Mouse (Mus musculus): ENCODE results near the gene Vcpkmt.
A peak's percentile ranks its signal among the peaks of the same experiment; 100 is the strongest.

The Vcpkmt gene

GRCm38 (mm10) chr12:69538362-69538950 is 44.4 kb downstream of the Vcpkmt start:
- peak; percentile 24 for DNase-seq (ENCODE audit: low read depth, low spot score)

- DNase-seq (ENCODE audit: low read depth, low spot score), result peak; percentile 68
These were observed 45.0 kb downstream of the Vcpkmt start for GRCm38 (mm10) chr12:69537675-69538361.

DNA sequence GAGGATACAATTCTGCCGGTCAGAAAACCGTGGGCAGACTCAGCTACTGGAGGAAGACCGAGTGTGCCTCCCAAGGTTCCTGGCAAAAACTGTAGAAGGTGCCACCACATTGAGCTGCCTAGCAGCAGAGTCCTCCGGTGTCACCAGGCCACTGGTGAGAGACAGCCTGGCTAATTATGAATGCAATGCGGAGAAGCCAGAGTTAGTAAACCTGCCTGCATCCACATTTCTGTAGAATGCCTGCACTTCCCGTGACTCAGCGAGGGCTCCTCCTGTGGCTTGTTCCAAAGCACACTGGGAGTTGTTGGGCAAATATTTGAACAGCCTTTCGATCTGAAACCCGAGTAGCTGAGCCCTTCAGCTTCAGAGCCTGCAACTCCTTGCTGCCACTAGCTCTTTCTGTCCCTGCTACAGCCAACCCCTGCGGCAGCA is 45.6 kb downstream of the Vcpkmt start:
- DNase-seq (ENCODE audit: low read depth, low spot score), result no peak

DNA sequence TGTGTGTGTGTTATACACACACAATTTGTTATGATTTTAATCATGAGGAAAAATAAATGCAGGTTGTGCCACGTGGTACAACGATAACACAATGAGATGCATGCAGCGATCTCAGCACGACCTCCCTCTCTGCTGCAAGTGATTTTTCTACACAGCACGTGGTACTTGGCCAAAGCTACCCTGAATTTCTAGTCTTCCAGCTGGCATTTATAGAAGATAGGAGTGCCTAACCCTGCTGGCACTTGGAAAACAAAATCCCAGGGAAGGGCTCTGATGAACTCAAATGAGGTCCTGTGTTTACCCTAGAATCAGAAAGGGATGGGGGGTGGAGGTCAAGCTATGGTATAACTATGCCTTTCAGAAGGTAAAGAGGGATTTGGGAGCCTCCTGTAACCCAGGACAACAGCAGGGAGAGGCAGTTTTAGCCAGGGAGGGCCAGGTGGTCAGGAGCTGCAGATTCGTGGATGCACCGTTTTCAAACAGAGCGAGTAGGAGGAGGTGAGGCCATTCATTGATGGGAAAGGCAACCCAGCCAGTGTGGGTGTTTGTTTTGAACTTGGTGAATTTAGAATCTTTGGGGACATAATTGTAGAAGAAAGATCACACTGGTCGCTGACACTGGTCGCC is 46.1 kb downstream of the Vcpkmt start:
- DNase-seq (ENCODE audit: low read depth, low spot score), result no peak

- peak; percentile 44 for DNase-seq (ENCODE audit: low read depth, low spot score)
These were observed 49.6 kb downstream of the Vcpkmt start for GRCm38 (mm10) chr12:69533237-69533636.

- no peak for DNase-seq (ENCODE audit: low read depth, low spot score)
These were observed 50.3 kb downstream of the Vcpkmt start for GRCm38 (mm10) chr12:69532530-69532929.

DNA sequence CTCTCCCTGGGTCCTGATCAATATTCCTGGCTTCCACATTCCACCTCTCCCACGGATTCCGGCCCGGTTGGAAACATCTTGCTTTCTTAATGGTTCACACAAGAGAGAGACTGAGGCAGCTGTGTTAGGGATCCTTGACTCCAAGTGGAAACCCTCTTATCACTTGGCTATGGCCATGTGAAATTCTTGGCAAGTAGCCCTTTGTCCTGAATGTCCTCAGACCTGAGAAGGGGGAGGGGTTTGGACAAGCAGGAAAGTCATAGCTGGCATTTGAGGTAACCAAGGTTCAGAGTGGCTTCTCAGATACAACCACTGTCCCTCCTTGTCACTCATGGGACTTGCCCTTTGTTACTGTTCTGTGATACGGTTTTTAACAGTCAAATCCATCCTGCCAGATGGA is 50.7 kb downstream of the Vcpkmt start:
- no peak for DNase-seq (ENCODE audit: low read depth, low spot score)

DNA sequence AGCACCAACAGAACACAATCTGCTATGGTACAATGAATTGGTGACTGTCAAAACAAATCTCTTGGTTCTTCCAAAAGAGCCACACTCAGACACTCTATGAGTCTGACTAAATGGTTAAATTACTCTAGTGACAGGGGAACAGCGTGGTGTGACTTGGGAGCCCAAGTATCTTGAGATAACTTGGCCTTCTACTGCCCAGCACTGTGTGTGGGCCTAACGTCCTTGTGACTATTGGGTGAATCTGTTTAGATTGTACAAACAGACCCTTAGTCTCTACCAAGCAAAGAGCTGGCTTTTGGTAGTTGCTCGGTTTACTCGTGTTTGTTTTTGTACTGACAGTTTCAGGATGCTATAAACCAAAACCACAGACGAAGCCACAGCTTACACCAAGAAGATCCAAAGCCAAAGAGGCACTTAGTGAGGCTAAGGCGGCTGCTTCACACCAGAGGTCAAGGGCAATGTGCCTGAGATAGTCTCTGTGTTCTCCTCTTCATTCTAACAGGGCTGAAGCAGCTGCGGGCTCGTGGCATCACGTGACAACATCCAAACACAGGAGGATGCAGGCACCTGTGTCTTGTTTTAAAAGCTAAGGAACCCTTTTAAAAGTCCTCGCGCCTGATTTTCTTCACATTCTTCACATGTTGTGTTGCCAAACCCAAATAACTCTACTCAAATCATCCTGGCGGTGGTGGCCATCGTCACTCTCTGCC is 53.0 kb downstream of the Vcpkmt start:
- DNase-seq (ENCODE audit: low read depth, low spot score), result peak; percentile 49

DNA sequence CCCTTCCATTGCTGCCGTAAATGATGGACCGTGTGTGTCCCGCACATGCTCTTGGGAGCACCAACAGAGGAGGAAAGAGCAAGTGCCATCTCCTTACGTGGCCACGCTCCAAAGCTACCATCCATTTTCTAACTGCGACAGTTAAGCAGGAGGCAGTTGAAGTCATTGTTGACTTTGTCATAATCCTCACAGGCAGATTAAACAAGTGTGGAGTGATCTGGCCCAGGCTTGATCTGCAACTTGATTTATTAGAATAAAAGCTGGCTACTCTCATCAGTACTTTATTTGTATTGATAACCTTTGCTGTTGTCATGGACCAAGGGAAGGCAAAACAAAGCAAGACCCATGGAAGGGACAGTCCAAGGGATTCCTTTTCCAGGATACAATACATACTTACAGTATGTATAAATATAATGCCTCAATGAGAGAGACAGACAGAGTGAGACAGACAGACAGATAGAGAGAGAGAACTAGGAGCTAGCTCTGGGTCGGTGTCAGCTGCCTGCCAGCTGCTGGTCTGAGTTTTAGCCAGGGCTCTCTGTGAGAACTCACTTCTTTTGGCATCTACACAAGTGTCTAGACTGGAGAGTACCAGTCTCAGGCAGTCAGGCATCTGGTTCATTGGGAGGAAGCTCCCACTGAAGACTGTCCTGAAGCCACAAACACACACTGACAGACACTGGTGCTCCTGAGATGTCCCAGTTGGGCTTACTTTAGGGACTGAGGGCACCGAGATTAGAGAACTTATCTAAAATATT is 54.4 kb downstream of the Vcpkmt start:
- no peak for DNase-seq (ENCODE audit: low read depth, low spot score)
